Mouse (Mus musculus) MEL (cell line): ENCODE measurements around the gene Lrfn1.
"Not testable (repeated sequence)": the region's sequence is repeated elsewhere in the genome, so short reads cannot be mapped to it uniquely, and the experiment has no call there.

Experiments used
- CTCF ChIP-seq, 3 experiments: IDR thresholded peaks in 2 of 3; conservative IDR thresholded peaks in 1 of 3; 2 replicates each; pipeline ENCODE4 v1.5.1; 2011 to 2012; ENCODE audit warnings: low read length in 3 of 3, low read depth in 2 of 3, mild to moderate bottlenecking in 2 of 3, improper control_type of control experiment in 1 of 3, inconsistent platforms in 1 of 3, mixed read lengths in 1 of 3, moderate library complexity in 1 of 3; ENCODE audit not compliant: control insufficient read depth in 1 of 3, insufficient read depth in 1 of 3, poor library complexity in 1 of 3, severe bottlenecking in 1 of 3
- EP300 ChIP-seq, 2 experiments: IDR thresholded peaks; 2 replicates each; pipeline ENCODE4 v1.6.1; 2011; ENCODE audit warnings: improper control_type of control experiment in 2 of 2, low read length in 2 of 2, low read depth in 1 of 2, mild to moderate bottlenecking in 1 of 2
- MAFK ChIP-seq: IDR thresholded peaks from 2 replicates; pipeline ENCODE4 v1.6.1; 2011; ENCODE audit warnings: low read depth, mild to moderate bottlenecking, low read length, improper control_type of control experiment, borderline replicate concordance
- MAX ChIP-seq: IDR thresholded peaks from 2 replicates; pipeline ENCODE4 v1.6.1; 2011; ENCODE audit warnings: low read length, improper control_type of control experiment
- MXI1 ChIP-seq: IDR thresholded peaks from 2 replicates; pipeline ENCODE4 v1.6.1; 2011; ENCODE audit warnings: mild to moderate bottlenecking, low read depth, low read length, improper control_type of control experiment
- POLR2A ChIP-seq, 2 experiments: IDR thresholded peaks; 2 replicates each; pipeline ENCODE4 v1.6.1; 2011 to 2012; ENCODE audit warnings: low read length in 2 of 2, mild to moderate bottlenecking in 2 of 2, control low read depth in 1 of 2, improper control_type of control experiment in 1 of 2, low read depth in 1 of 2, moderate library complexity in 1 of 2; ENCODE audit not compliant: control insufficient read depth in 1 of 2, insufficient read depth in 1 of 2, poor library complexity in 1 of 2
- ZMIZ1 ChIP-seq: IDR thresholded peaks from 2 replicates; pipeline ENCODE4 v1.6.1; 2012; ENCODE audit warnings: low read depth, mild to moderate bottlenecking, inconsistent platforms, low read length, improper control_type of control experiment, moderate library complexity

DNA sequence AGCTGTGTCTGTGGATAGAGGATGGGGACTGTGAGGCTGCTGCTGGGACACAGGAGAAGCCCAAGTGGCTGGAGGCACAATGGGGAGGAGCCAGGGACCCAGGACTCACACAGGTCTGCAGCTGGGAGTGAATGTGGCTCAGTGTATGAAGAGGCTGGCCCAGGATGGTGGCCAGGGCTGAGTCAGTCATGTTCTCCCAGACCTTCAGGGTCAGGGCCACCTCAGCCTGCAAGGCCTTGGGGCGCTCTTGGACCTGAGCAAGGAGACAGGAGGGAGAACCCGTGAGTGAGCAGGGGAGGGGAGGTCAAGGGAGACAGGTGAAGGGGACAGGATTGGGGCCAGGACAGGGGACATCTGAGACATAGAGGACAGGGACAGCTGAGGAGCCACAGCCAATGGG is 57.3 kb downstream of the Lrfn1 start:
- TF ChIP-seq MXI1; EP300 (IDR thresholded peaks at IDR 0.05; ENCODE audit: low read depth in 1 of 2, low read length in 2 of 2); POLR2A (IDR thresholded peaks at IDR 0.05; ENCODE audit: control insufficient read depth in 1 of 2, insufficient read depth in 1 of 2, low read depth in 1 of 2, low read length in 2 of 2, poor library complexity in 1 of 2); CTCF (IDR thresholded peaks at IDR 0.05 in 2 of 3, conservative IDR thresholded peaks at IDR 0.05 in 1 of 3; ENCODE audit: control insufficient read depth in 1 of 3, insufficient read depth in 1 of 3, low read depth in 2 of 3, low read length in 3 of 3, poor library complexity in 1 of 3, severe bottlenecking in 1 of 3); MAX; MAFK; ZMIZ1: not testable (repeated sequence)
